Mouse (Mus musculus) A20 (cell line): ENCODE data around the gene Acot3.
A peak's percentile ranks its signal among the peaks of the same experiment; 100 is the strongest.
"Not testable (repeated sequence)": the region's sequence is repeated elsewhere in the genome, so short reads cannot be mapped to it uniquely, and the experiment has no call there.

Source experiments
- DNase-seq: peaks from one replicate; pipeline ENCODE4 v3.0.0-alpha.2; 2011; ENCODE audit warnings: low read depth, low spot score

Acot3 gene

DNA sequence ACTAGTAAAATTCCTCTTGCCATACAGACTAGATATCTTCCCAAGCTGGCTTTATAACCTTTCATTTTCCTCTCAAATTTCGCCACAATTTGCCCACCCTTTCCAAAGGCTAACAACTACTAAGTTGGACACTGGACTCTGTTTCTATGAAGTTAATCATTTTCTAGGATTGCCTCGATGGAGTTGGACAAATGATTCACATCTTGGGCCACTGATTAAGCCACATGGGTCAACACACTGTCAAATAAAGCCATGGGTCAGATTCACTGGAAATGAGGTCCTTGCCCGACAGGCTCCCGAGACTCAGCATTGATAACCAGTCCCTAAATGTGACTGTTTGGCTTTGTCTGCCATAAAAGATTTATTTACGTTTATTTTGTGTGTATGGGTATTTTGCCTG, 9.7 kb upstream of the Acot3 start:
- no peak for DNase-seq

DNA sequence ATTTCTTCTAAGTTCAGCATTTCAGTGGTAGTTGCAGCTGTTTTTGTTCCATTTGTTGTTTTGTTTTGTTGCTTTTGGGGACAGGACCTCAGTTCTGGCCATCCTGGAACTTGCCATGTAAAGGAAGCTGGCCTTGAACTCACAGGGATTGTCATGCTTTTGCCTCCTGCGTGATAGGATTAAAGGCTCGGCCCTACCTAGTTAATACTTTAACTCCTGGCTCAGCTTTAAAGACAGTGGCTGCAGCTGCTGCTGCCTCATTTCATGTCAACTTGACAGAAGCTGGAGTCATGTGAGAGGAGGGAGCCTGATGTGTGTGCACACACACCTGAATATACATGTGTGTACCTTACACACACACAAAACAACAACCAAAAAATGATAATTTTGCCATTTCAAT, 7.9 kb upstream of the Acot3 start:
- no peak for DNase-seq

DNA sequence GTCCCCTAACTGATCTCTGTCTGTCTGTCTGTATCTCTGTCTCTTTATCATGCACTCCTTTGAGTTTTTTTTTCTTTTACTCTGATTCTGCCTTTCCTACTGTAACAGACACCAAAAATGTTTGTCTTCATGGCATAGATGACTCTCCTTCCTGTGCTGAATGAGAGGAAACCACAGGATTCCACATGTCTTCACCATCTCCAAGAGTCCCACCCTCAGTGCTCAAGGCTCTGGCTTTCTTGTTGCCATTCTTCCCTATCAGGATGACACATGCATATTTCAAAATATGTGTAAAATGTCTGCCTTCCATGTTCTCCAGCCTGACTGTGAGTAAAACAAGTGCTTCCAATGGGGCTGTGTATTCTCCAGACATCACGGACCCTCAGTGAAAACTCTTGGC, 5.0 kb upstream of the Acot3 start:
- DNase-seq, result no peak

DNA sequence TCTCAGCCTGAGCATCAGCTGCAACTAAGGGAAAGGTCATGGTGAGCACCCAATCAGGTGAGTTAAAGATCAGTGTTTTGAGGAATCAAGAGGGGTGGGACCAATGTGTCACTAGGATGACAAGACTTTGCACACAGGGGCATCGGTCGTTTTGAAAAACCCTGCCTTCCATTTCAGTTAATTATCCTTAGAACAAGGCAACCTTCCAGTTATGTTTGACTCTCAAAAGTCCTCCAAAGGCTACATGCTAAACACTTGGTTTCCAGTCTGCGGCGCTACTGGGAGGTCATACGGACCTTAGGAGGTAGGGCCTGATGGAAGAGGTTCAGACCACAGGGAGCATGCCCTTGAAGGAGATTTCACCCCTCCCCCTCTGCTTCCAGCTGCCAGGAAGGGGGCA, 1.2 kb upstream of the Acot3 start:
- not testable (repeated sequence) for DNase-seq

DNA sequence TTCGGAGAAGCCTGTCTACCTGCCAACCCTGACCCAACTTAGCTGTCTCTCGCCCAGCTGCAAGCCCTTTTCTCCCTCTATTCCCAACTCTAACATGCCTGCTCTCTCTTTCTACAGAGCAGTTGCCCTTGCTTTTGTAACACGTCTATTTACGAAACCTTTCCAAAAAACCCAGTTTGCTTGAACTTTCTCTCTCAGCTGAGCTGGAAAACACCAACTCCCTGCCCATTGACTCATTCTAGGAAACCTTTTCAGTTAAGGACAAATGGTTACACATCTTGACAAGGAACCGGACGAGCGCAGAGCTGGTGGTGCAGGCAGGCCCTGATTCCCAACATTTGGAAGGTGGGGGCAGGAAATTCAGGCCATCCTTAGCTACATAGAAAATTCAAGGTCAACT, 665 bp downstream of the Acot3 start:
- DNase-seq, result no peak

DNA sequence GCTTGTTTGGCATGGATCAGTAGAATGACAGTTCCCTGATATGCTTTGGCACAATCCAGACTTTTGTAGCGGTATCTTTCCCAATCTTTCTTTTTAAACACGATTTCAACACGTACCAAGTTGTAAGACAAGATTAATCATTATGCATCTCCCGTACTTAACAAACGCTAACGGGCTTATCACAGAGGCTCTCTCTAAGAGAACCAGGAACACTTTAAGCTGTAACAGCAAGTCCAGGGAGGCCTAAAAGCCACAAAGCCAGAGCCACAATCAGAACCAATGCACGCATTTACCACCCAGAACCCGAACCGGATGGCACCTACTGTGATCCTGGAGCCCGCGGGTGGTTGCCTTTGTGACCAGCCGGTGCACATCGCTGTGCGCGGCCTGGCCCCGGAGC, 1.2 kb downstream of the Acot3 start:
- no peak for DNase-seq

DNA sequence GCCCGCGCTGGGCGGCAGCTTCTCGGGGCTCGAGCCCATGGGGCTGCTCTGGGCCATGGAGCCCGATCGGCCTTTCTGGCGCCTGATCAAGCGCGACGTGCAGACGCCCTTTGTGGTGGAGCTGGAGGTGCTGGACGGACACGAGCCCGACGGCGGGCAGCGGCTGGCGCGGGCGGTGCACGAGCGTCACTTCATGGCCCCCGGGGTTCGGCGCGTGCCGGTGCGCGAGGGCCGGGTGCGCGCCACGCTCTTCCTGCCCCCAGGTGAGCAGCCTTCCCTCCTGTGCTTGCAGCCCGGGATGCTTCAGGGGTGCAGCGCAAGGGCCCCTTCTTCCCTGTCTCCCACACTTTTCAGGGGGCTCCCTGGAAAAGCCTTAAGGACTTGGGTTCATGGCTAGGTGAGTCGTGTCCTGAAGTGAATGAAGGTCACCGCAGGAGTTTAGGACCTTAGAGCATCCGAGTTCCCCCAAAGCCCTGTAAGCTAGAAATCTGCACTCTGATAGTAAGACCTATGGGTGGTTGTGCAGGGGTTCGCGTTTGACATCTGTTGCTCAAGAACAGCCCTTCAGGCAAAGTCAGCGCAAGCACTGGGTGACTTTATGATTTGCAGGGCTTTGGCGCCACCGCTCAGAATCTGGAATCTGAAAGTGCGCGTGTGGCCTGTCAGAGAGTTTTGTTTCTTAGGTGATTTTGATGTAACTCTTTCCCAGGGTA, 1.9 kb downstream of the Acot3 start:
- no peak for DNase-seq

DNA sequence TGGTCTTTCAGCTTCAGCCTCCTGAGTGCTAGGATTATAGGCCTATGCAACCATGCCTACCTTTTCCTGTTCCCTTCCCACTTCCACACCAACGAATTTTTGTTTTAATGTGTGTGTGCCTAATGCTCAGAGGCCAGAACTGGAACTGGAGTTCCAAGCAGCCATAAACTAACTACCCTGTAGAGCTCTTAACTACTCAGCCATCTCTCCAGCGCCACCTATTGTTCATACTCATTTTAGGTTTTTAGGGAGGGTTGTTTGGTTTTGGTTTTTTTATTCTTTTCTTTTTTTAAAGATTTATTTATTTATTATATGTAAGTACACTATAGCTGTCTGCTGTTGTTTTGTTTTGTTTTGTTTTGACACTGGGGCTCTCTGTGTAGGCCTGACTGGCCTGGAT, 9.0 kb downstream of the Acot3 start:
- peak; percentile 63 for DNase-seq

DNA sequence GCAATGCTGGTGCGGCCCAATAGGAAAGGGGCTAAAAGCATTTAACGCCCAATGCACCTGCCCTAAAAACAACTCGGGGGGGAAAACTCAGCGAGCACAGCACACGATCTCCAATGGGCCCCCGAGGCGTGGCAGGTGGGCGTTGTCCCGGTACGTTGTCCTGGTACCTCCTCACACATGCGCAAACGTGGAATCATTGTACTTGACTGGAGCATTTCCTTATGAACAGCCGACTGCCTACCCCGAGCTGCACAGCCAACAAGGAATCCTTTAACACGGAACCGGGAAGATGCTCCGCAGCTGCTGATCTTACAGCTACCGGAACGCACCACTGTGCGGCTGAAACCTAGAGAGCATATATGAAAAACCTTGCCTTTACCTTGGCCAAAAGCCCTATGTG, 10.4 kb downstream of the Acot3 start:
- no peak for DNase-seq

DNA sequence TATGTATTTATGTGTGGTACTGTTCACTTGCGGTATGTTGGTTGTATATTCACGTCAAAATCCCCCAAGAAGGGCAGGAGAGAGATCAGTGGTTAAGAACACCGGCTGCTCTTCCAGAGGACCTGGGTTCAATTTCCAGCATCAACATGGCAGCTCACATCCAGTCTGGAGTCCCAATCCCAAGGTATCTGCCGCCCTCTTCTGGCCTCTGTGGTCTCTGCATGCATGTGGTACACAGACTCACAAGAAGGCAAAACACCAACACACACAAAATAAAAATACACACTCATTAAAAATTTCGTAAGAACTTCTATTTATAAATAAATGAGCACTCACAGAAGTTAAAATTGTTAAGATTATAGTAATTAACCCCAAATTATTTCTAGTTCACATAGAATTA, 11.3 kb downstream of the Acot3 start:
- DNase-seq, result peak; percentile 40

DNA sequence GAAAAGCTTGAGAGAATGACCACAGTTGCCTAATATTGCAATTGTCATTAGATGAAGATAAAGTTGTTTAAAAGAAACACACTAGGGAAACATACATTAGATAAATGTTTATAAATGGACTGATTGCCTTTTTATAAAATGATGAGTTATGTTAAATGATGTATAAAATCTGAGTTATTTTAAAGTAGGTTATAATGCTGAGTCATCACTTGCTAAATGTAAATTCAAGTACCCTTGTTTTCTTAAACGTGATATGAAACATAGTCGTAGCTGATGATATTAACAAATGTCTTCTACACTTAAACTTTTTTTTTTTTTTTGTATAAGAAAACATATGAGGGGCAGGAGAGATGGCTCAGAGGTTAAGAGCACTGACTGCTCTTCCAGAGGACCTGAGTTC, 11.9 kb downstream of the Acot3 start:
- no peak for DNase-seq

DNA sequence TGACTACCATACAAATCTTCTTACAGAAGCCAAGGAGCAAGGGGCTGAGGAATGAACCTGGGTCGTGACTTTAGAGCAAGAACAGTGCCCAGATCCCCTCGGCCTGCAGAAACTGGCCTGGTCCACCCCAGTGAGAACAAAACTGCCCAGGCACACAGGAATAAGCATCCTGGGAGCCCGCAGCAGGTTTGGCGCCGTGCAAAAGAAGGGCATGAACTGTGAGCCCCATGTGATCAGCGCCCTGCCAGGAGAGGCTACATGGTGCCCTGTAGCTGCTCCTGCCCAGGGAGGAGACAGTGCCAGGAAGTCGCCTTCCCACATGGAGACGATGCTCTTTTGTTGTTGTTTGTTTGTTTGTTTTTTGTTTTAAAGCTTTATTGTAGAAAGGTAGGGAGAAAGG, 12.7 kb downstream of the Acot3 start:
- no peak for DNase-seq

DNA sequence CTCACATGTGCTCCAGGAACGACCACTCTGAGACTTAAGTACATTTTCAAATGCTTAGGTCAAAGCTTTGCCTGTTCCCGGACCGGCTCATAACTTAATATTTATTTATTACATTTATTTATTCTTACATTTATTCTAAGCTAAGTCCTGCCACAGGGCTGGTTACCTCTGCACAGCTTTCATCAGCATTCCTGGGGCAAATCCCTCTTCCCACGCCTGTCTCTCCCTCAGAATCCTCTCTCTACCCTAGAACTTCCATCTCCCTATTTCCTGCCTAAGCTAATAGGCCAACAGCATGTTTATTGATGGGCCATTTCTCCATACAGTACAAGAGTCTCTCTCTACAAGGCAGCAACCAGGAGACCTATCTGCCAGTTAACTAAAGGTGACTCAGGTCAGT, 15.8 kb downstream of the Acot3 start:
- no peak for DNase-seq

DNA sequence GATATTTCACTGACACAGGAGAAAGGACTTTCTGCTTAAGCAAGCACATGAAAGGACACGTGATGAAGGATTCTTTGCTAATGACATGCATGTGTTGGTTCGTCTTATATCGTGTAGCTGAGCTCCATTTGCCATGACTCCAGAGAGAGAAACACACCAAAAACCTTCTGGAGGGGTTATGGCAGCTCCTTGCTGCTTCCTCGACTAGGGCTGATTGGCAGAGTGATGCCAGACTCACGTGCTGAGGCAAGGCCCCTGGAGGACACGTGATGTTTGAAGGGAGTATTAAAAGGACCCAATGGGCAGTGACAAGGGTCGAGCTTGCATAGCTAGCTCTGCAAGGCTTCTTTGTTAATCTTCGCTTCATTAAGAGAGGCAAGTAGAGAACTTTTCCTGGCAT, 16.4 kb downstream of the Acot3 start:
- no peak for DNase-seq

DNA sequence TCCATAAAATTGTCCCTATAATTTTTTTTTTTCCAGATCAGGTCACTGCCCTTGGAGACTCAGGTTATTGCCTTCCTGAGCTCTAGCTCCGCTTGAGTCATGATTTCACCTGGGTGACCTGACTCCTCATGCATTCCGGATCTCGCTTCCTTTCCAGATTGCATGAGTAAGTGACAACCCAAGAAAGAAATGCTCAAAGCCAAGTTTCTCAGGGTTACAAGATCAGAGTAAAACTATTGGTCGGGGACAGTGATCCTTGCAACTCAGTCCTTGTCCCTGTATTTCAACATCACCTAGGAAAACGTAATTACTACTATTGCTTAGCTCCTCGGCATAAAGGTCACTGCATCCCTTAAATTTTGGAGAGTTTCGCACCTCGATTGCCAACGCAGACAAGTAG, 17.0 kb downstream of the Acot3 start, which contains the start of gene Acot5:
TSS of gene Acot5 (plus strand) at position 340 of the 400 bp plus-strand sequence.
- no peak for DNase-seq

DNA sequence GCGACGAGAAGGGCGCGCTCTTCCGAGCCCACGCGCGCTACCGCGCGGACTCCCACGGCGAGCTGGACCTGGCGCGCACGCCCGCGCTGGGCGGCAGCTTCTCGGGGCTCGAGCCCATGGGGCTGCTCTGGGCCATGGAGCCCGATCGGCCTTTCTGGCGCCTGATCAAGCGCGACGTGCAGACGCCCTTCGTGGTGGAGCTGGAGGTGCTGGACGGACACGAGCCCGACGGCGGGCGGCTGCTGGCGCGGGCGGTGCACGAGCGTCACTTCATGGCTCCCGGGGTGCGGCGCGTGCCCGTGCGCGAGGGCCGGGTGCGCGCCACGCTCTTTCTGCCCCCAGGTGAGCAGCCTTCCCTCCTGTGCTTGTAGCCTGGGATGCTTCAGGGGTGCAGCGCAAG, 17.6 kb downstream of the Acot3 start:
- not testable (repeated sequence) for DNase-seq

DNA sequence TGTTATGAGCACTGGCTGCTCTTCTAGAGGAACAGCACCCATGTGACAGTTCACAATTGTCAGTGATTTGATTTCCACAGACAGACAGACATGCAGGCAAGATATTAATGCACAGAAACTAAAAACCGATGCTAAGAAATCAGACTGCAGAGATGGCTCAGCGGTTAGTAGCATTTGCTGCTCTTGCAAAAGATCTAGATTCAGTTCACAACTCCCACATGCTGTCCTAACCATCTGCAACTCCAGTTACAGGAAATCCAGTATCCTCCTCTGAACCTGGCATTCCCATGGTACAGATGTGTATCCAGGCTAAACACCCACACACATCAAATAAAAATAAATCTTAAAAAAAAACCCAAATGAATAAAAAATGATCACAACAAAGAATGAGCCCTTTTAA, 19.8 kb downstream of the Acot3 start:
- no peak for DNase-seq

DNA sequence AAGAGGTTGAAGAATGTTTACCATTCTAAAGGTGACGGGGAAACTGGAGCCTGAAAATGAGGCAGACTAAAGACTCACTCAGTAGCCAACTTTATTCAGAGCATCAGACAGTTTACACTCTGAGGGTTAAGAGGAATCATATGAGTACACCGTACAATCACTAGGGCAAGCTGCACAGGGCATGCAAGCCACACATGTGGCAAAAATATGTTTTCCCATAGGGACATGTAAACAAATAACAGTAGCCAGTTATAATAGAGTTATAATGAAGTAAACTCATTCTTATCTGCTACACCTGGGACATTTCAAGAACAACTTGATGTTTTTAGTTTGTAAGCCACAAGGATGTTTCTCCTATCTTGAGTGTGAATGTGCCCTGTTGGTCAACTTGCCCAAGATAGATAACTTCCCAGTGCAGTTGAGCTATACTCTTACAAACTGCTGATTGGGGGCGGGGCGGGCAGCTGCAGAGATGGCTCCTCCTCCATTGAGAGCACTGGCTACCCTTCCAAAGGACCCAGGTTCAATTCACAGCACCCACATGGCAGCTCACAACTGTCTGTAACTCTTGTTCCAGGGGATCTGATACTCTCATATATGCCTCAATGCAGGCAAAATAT, 25.5 kb downstream of the Acot3 start:
- DNase-seq, result no peak

DNA sequence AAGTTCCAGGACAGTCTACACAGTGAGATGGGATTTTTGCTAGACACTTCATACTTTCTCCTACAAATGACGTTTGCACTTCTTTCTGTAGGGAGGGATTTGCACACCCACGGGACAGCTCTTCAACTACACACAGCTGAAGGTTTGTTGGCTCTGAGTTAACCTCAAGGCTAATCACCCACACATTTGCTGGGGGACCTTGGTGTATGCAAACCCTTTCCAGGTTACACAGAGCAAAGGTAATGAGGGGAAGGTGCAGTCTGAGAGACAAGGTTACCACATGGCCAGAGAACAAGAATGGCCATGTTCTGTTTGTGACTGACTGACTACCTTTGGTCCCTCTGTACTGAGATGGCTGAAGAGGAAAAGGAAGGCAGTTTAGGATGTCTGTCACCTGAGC, 31.9 kb downstream of the Acot3 start:
- no peak for DNase-seq

DNA sequence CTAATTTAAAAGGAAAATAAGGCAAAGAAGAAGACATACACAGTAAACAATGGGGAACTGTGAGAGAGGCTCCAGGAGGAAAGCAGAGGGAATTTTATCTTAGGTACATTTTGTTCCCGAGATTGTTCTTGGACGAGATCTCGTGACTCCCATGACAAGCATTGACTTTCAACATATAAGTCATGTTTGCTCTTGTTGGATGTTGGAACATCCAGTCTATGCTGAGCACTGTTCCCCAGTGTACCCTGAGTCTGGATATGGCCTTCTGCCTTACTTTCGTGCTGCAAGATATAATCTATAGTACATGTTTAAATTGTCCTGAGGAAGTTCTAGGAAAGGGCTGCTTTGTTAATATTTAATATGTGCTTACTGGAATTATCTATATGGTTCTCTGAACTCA, 32.6 kb downstream of the Acot3 start:
- no peak for DNase-seq

DNA sequence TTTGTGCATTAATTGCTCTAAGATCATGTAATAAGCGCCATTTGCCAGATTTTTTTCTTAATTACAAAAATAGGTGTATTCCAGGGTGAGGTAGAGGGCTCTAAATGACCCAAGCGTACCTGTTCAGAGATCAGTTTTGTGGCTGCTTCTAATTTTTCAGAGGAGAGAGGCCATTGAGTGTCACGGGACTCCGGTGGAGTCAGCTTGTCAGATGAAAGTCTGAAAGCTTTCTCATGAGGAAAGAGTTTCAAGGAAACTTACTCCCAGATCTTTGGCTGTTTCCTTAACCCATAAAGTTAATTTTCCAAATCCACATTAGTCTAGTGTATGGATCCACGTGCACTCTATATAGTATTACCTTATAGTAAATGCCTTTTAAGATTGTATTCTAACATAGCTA, 42.7 kb downstream of the Acot3 start:
- not testable (repeated sequence) for DNase-seq

DNA sequence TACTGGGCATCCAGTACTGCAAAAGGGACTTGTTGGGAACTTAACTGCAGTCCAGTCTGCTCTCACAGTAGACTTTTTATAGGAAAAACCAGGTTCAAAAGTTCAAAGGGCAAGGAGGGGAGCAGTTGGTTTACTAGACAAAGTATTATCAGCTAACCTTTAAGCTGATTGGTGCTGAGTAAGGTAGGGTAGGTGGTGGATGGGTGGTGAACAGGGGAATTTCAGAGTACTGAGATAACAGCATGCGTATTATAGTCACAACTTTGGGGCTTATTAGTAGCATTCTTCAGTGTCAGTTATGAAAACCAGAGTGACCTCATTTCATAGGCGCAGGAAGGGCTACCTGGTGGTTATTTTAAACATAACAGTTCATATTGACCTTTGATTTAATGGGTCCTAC, 47.7 kb downstream of the Acot3 start:
- no peak for DNase-seq

DNA sequence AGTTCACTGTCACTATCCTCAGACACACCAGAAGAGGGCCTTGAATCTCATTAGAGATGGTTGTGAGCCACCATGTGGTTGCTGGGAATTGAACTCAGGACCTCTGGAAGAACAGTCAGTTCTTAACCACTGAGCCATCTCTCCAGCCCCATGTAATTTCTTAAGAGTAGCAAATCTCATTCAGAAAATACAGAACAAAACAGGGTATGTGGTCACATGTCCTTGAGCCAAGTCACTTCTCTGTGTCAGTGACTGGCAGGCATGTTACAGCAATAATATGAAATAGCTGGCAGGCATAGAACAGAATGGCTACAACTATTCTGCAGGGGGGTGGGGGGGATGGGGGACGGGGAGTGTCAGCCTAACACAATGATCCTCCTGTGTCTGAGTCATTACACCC, 48.1 kb downstream of the Acot3 start:
- no peak for DNase-seq
